Mouse (Mus musculus): ENCODE measurements at regions not wholly inside any gene's neighbourhood (a gene's known extent, or its start where the extent isn't known, plus 50 kb on each side); places are given as distances from the start of the nearest gene placed in this dataset.

DNA sequence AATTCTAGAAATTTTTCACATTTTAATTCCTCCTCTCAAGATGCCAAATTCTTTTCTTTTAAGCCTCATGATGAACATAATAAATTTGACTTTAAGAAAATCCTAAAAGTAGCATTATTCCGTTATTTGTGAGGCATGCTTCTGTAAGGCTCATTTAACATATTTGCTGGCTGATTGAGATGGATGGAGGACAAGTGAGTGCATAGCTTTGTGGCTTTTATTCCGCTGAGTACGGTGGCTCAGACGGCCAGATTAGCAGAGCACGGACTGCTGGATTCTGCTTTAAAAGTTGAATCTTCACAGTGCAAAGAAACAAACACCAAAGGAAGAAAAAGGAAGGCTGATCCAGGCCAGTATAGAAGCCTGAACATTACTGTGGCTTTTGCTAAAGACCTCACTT lies 358.3 kb upstream of the Fat1 start:
- no peak for ATAC-seq
- no peak for DNase-seq
- H3K27ac ChIP-seq (ENCODE audit: low read depth, low read length) = no peak overlapping the region
- no peaks in the 10 kb centered on the region for H3K9me3 ChIP-seq (ENCODE audit: low read length)
- H3K36me3 ChIP-seq (ENCODE audit: insufficient read depth) = no peaks in the 10 kb centered on the region
- no peak overlapping the region for H3K4me2 ChIP-seq (ENCODE audit: low read depth)
- no peak overlapping the region for H3K4me3 ChIP-seq (ENCODE audit: low read depth, low read length)
- H3K4me1 ChIP-seq (ENCODE audit: insufficient read depth) = no peaks in the 10 kb centered on the region
- no peak for TF ChIP-seq CTCF (IDR thresholded peaks at IDR 0.05; ENCODE audit: low read depth)
- H3K27me3 ChIP-seq (ENCODE audit: insufficient read depth, low read length) = no peaks in the 10 kb centered on the region
- H3K9ac ChIP-seq = no peak overlapping the region
- WGBS = 43% methylated on average over 5 of the region's 5 CpGs

Small RNA genes in the stretch of these regions (microRNA-seq; reads per million reads assigned to microRNA genes)
- gene Gm26241 = 0 reads per million in 2 experiments

Measured in forebrain, postnatal 0 days (tissue).